Mouse (Mus musculus) liver, adult 2 months (tissue): Measurements from ENCODE around the gene Pdcd11.

Source experiments
- CTCF ChIP-seq: fragments of 200-500 bp; IDR thresholded peaks from 2 replicates; pipeline ENCODE4 v1.5.1; 2011; ENCODE audit warnings: low read depth, low read length, control low read depth
- POLR2A ChIP-seq: fragments of 200-500 bp; IDR thresholded peaks from 2 replicates; pipeline ENCODE4 v1.6.1; 2011; ENCODE audit warnings: low read length, control low read depth; ENCODE audit not compliant: insufficient read depth; ENCODE audit errors: extremely low read depth

GRCm38 (mm10) chr19:47157664-47158063, 67.1 kb downstream of the Pdcd11 start, which contains the start of gene Calhm3:
- TF ChIP-seq POLR2A (no peak), CTCF (no peak)
